Mouse (Mus musculus) limb, embryonic 14.5 days (tissue): Measurements from ENCODE around the gene Atp6v0a4. TPM values are rescaled to one million over a fixed set of nuclear protein-coding genes. Genes with fewer than 3 reads are reported as not detected.

Experiments
- ATAC-seq: fragments of 200-750 bp; cut with Nextera tagmentation; 2 replicates; pipeline ENCODE4 v1.8.0; 2017; ENCODE audit warnings: low read depth, moderate number of reproducible peaks, moderate TSS enrichment; ENCODE audit not compliant: low FRiP score
- DNase-seq: peaks from one replicate; pipeline ENCODE4 v3.0.0-alpha.2; 2015; ENCODE audit warnings: low spot score
- H3K27ac ChIP-seq: fragments of 300-500 bp; sonication (generic); replicated peaks from 2 replicates; pipeline ENCODE4 v1.5.1; 2014; ENCODE audit warnings: low read depth, mild to moderate bottlenecking, low read length, moderate library complexity, mixed read lengths
- H3K27me3 ChIP-seq: fragments of 300-500 bp; sonication (generic); 2 replicates; pipeline ENCODE4 v1.6.1; 2014; ENCODE audit warnings: low read length, mixed read lengths; ENCODE audit not compliant: control insufficient read depth, insufficient read depth
- H3K36me3 ChIP-seq: fragments of 300-500 bp; sonication (generic); 2 replicates; pipeline ENCODE4 v1.6.1; 2014; ENCODE audit warnings: mild to moderate bottlenecking, low read length, moderate library complexity, mixed read lengths; ENCODE audit not compliant: control insufficient read depth, insufficient read depth
- H3K4me1 ChIP-seq: fragments of 300-500 bp; sonication (generic); 2 replicates; pipeline ENCODE4 v1.6.1; 2014; ENCODE audit warnings: antibody characterized with exemption, low read length, mixed read lengths; ENCODE audit not compliant: control insufficient read depth, insufficient read depth
- H3K4me2 ChIP-seq: fragments of 300-500 bp; sonication (generic); replicated peaks from 2 replicates; pipeline ENCODE4 v1.6.1; 2014; ENCODE audit warnings: low read depth, mild to moderate bottlenecking, low read length, moderate library complexity; ENCODE audit not compliant: severe bottlenecking
- H3K4me3 ChIP-seq: fragments of 300-500 bp; sonication (generic); replicated peaks from 2 replicates; pipeline ENCODE4 v1.5.1; 2014; ENCODE audit warnings: low read length
- H3K9ac ChIP-seq: fragments of 300-500 bp; sonication (generic); 2 replicates; pipeline ENCODE4 v1.6.1; 2014; ENCODE audit warnings: mild to moderate bottlenecking, low read depth, low read length, moderate library complexity; ENCODE audit not compliant: severe bottlenecking
- H3K9me3 ChIP-seq: fragments of 300-500 bp; sonication (generic); 2 replicates; pipeline ENCODE4 v1.6.1; 2016; ENCODE audit warnings: low read length; ENCODE audit not compliant: control insufficient read depth
- POLR2A ChIP-seq: fragments of 200-500 bp; IDR thresholded peaks from 2 replicates; pipeline ENCODE4 v1.8.0; 2012; ENCODE audit warnings: inconsistent platforms, mild to moderate bottlenecking, moderate library complexity, borderline replicate concordance; ENCODE audit not compliant: insufficient read depth, insufficient read length; ENCODE audit errors: extremely low read depth
- WGBS: fragments of 180-500 bp; shearing (Covaris S2); extraction: QIAGEN DNeasy Blood & Tissue Kit; methylation state at CpG from one replicate; pipeline ENCODE4 v1.1.7; 2014; 5-methylcytosine and 5-hydroxymethylcytosine counted together
- polyA plus RNA-seq, 2 experiments: library from polyadenylated mRNA; depleted of rRNA in 1 of 2; stranded (reverse) in 1 of 2; unstranded in 1 of 2; fragments of >200 nt; fragmentation: Nextera tagmentation in 1 of 2; extraction: Ambion mirVana in 1 of 2; gene quantifications; 2 replicates each; pipeline versions ENCODE4 v1.2.1 to v1.2.3; 2012 to 2014

Gene Atp6v0a4
- polyA plus RNA-seq, 2 experiments, result 1.8 to 2.2 TPM

DNA sequence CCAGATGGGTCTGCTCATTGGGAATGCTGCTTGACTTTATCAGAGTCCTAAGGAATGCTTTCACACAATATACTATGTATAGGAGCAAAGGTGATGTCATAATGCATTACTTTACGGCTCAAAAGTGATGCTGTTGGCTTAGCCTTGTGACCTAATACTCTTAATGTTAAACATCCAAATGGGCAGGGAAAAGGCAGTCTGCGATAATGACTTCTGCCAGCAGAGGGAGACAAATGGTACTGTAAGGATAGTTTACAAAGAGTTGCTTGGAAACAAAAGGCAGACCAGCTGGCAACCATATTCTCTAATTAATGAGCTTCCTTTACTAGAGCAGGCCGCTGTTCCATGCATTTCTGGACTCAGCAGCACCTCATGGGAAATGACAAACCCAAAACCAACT, 35.7 kb upstream of the Atp6v0a4 start:
- DNase-seq (peak; percentile 95), ATAC-seq (peak; percentile 75)
- no peak for TF ChIP-seq POLR2A
- no peak overlapping the region for H3K4me3 ChIP-seq
- no peak overlapping the region; the same call in 1 of the 2 replicates for H3K27ac ChIP-seq
- H3K36me3 ChIP-seq, result peaks cover 24% of the 10 kb centered on the region
- no peak overlapping the region for H3K4me2 ChIP-seq
- peaks cover 13% of the 10 kb centered on the region for H3K4me1 ChIP-seq
- H3K27me3 ChIP-seq, result no peaks in the 10 kb centered on the region
- WGBS, result 7% methylated on average over 3 of the region's 3 CpGs
- H3K9ac ChIP-seq, result no peak overlapping the region
- no peaks in the 10 kb centered on the region for H3K9me3 ChIP-seq

- 89% methylated on average over 4 of the region's 4 CpGs for WGBS
- Histone ChIP-seq H3K9ac (no peak overlapping the region), H3K4me3 (no peak overlapping the region), H3K4me2 (no peak overlapping the region), H3K9me3 (no peaks in the 10 kb centered on the region), H3K4me1 (peaks cover 8% of the 10 kb centered on the region), H3K27ac (no peak overlapping the region), H3K36me3 (peaks cover 27% of the 10 kb centered on the region), H3K27me3 (no peaks in the 10 kb centered on the region)
- no peak for DNase-seq
- TF ChIP-seq POLR2A, result no peak
- no peak for ATAC-seq
Observed at GRCm38 (mm10) chr6:38159576-38159975, 35.2 kb upstream of the Atp6v0a4 start.

DNA sequence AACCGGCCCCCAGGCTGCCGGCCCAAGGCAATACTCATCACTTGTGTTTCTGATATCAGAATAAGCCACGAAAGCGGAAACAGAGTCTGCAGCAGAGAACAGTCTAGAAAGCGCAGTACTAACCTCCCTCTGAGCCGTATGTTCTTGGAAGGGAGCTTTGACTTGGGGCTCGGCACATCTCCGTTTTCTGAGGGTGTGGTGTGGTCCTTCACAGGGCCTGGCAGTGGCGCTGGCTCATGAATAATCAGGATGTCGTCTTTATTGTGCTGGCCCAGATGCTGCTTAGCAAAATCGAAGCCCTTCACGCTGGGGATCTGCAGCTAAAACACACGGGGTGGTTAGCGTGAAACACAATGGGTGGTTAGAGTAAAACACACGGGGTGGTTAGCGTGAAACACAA, 33.5 kb upstream of the Atp6v0a4 start:
- peaks cover 24% of the 10 kb centered on the region for H3K36me3 ChIP-seq
- no peak overlapping the region for H3K27ac ChIP-seq
- H3K4me2 ChIP-seq, result no peak overlapping the region
- ATAC-seq (no peak), DNase-seq (no peak)
- peaks cover 3% of the 10 kb centered on the region; the same call in 1 of the 2 replicates for H3K4me1 ChIP-seq
- H3K9ac ChIP-seq, result no peak overlapping the region
- 89% methylated on average over 16 of the region's 16 CpGs for WGBS
- TF ChIP-seq POLR2A, result no peak
- no peaks in the 10 kb centered on the region for H3K9me3 ChIP-seq
- no peak overlapping the region for H3K4me3 ChIP-seq
- no peaks in the 10 kb centered on the region for H3K27me3 ChIP-seq

DNA sequence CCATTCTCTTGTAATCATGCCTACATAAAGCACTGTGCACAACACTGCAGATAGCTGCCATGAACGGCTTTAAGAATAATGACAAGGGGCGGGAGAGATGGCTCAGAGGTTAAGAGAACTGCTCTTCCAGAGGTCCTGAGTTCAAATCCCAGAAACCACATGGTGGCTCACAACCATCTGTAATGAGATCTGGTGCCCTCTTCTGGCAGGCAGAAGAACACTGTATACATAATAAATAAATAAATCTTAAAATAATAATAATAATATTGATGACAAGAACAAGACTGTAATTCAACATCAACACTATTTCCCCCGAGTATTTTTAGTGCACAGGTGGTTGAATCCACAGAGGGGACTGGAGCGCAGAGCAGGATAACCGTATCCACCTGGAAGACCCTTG, 31.8 kb upstream of the Atp6v0a4 start:
- no peak for DNase-seq
- Histone ChIP-seq H3K4me3 (no peak overlapping the region), H3K9ac (no peak overlapping the region), H3K27me3 (no peaks in the 10 kb centered on the region), H3K4me1 (peaks cover 3% of the 10 kb centered on the region; the same call in 1 of the 2 replicates), H3K9me3 (no peaks in the 10 kb centered on the region), H3K36me3 (peaks cover 24% of the 10 kb centered on the region), H3K27ac (no peak overlapping the region), H3K4me2 (no peak overlapping the region)
- TF ChIP-seq POLR2A, result no peak
- 92% methylated on average over 5 of the region's 5 CpGs for WGBS
- ATAC-seq, result no peak

GRCm38 (mm10) chr6:38152305-38152704, 27.9 kb upstream of the Atp6v0a4 start:
- Histone ChIP-seq H3K4me3 (no peak overlapping the region), H3K4me2 (no peak overlapping the region), H3K9me3 (no peaks in the 10 kb centered on the region), H3K4me1 (no peaks in the 10 kb centered on the region), H3K27me3 (no peaks in the 10 kb centered on the region), H3K27ac (no peak overlapping the region), H3K36me3 (peaks cover 40% of the 10 kb centered on the region), H3K9ac (no peak overlapping the region)
- DNase-seq (no peak), ATAC-seq (no peak)
- TF ChIP-seq POLR2A, result no peak
- 88% methylated on average over 11 of the region's 11 CpGs for WGBS

DNA sequence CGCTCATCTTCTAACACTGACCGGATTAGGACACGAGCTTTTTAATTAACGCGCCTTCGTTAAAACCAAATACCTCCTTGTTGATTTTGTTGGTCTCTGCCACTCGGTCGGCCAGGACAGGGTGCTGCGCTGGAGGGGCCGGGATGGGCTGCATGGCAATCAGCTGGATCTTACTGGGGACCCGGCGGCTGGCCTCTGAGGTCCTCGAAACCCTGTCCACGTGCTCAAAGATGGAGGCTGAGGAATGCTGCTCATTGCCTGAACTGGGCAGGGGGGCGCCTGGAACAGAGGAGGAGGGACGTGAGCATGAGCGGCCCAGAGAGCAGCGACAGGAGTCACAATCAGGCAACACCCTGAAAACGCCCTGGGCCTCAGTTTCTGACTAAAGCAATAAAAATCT, 25.1 kb upstream of the Atp6v0a4 start:
- Histone ChIP-seq H3K4me3 (no peak overlapping the region), H3K27me3 (no peaks in the 10 kb centered on the region), H3K9me3 (no peaks in the 10 kb centered on the region), H3K4me2 (no peak overlapping the region), H3K36me3 (peaks cover 46% of the 10 kb centered on the region), H3K4me1 (peaks cover 16% of the 10 kb centered on the region), H3K27ac (no peak overlapping the region), H3K9ac (no peak overlapping the region)
- WGBS, result 77% methylated on average over 19 of the region's 19 CpGs
- TF ChIP-seq POLR2A, result no peak
- DNase-seq (no peak), ATAC-seq (no peak)
